Mouse (Mus musculus): ENCODE data around the gene Fn1. TPM values are rescaled to one million over a fixed set of nuclear protein-coding genes. Genes with fewer than 3 reads are reported as not detected.

Gene Fn1
- total and polyA plus RNA-seq, 2 experiments from 2014 or later, result 25.9 to 71.1 TPM

DNA sequence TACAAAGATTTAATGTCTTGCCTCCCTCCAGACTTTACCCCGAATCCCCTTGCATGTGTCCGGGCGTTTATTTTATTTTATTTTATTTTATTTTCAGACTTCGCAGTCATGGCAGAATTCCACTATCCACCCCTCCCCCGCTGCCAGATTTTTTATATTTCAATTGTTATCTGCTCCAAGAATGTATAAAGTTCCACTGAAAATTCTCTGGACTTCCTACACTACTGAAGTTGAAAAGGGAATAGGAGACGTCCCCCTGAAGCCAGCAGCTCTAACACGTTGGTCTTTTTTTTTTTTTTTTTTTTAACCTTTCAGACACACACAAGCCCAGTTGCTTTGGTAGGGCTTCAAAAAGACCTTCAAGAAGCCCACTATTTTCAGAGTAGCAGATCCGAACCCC, 1.2 kb upstream of the Fn1 start:
- Histone ChIP-seq H3K9ac (replicated peaks; ENCODE audit: low read length, poor library complexity, severe bottlenecking) (no peak overlapping the region), H3K36me3 (ENCODE audit: insufficient read depth, low read length) (no peaks in the 10 kb centered on the region), H3K4me1 (ENCODE audit: insufficient read depth, low read length) (no peaks in the 10 kb centered on the region), H3K9me3 (ENCODE audit: low read length) (no peaks in the 10 kb centered on the region), H3K4me2 (ENCODE audit: low read depth, low read length, poor library complexity, severe bottlenecking) (peak overlapping the region; percentile 99), H3K4me3 (ENCODE audit: low read depth, low read length) (0 out of 2 replicates have a peak overlapping the region, but pooled peaks have one; percentile 58), H3K27ac (ENCODE audit: low read depth, low read length) (no peak overlapping the region), H3K27me3 (ENCODE audit: insufficient read depth, low read length) (peaks cover 18% of the 10 kb centered on the region)
- no peak for TF ChIP-seq CTCF (IDR thresholded peaks at IDR 0.05)
- ATAC-seq (ENCODE audit: low FRiP score) (no peak), DNase-seq (ENCODE audit: low spot score) (no peak)
- WGBS, result 22% methylated on average over 8 of the region's 8 CpGs

DNA sequence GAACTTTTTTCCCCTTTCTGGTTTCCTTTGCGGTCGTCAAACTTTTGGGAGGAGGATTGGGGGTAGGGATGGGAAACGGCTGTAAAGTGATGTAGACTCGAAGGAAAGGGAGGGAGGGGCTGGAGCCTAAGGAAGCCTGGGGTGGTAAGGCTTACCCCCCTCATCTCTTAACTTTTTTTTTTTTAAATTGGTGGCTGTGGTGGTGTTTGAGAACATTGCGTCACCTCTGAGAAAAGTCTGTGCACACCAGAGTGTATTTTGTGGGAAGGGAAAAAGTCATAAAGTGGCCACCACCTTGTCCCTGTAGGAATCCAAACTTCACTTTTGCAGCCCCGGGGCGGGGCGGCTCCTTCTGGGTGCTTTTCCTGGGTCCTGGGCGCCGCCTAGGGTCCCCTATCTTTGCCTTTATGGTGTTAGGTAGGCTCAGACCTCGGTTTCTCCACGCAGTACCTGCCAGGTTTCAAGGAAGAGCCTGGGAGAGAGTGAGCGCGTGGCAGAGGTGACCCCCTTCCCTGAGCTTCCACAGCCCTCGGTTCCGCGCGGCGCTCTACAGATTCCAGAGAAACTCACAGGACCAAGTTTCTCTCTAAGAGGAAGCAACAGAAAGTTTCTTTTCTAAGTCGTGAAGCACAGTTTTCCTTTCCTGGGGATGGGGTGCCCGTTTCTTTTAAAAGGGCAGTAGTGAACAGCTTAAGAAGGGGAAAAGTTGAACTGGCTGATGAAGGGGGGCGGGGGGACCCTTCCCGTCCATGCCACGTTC, 580 bp upstream of the Fn1 start:
- peak overlapping the region; percentile 58 for H3K4me3 ChIP-seq (ENCODE audit: low read depth, low read length)

DNA sequence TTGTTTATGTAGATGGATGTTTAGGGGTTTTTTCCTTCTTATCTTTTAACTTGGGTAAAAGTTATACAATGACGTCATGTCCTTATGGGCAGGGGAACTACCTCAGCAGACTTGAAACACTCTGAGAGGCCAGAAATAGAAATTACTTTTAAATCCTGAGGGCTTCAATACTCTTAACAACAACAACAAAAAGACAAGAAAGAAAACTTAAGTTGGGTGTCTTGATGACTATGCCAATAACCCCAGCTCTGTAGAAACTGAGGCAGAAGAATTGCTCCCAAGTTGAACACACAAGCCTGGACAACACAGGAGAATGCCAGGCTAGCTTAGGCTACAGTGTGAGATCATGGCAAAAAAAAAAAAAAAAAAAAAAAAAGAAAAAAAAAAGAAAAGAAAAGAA, 1.2 kb downstream of the Fn1 start:
- no peak for TF ChIP-seq CTCF (IDR thresholded peaks at IDR 0.05)
- DNase-seq (ENCODE audit: low spot score), result no peak
- 69% methylated on average over 1 of the region's 1 CpGs for WGBS
- Histone ChIP-seq H3K9ac (replicated peaks; ENCODE audit: low read length, poor library complexity, severe bottlenecking) (no peak overlapping the region), H3K27ac (ENCODE audit: low read depth, low read length) (no peak overlapping the region), H3K4me2 (ENCODE audit: low read depth, low read length, poor library complexity, severe bottlenecking) (no peak overlapping the region), H3K9me3 (ENCODE audit: low read length) (no peaks in the 10 kb centered on the region), H3K4me3 (ENCODE audit: low read depth, low read length) (no peak overlapping the region), H3K36me3 (ENCODE audit: insufficient read depth, low read length) (no peaks in the 10 kb centered on the region), H3K4me1 (ENCODE audit: insufficient read depth, low read length) (no peaks in the 10 kb centered on the region), H3K27me3 (ENCODE audit: insufficient read depth, low read length) (peaks cover 18% of the 10 kb centered on the region)
- no peak for ATAC-seq (ENCODE audit: low FRiP score)

More for the DNA sequence above, 580 bp upstream of the Fn1 start:
- Histone ChIP-seq H3K9me3 (ENCODE audit: low read length) (no peaks in the 10 kb centered on the region), H3K4me1 (ENCODE audit: insufficient read depth, low read length) (no peaks in the 10 kb centered on the region), H3K36me3 (ENCODE audit: insufficient read depth, low read length) (no peaks in the 10 kb centered on the region), H3K27ac (ENCODE audit: low read depth, low read length) (no peak overlapping the region), H3K9ac (replicated peaks; ENCODE audit: low read length, poor library complexity, severe bottlenecking) (peak overlapping the region; percentile 57; the same call in 1 of the 2 replicates), H3K4me2 (ENCODE audit: low read depth, low read length, poor library complexity, severe bottlenecking) (peak overlapping the region; percentile 99), H3K27me3 (ENCODE audit: insufficient read depth, low read length) (peaks cover 18% of the 10 kb centered on the region)
- DNase-seq (ENCODE audit: low spot score) (no peak), ATAC-seq (ENCODE audit: low FRiP score) (0 out of 2 replicates have a peak, but pooled peaks have one; percentile 13)
- no peak for TF ChIP-seq CTCF (IDR thresholded peaks at IDR 0.05)
- under 1% methylated on average over 24 of the region's 24 CpGs for WGBS

DNA sequence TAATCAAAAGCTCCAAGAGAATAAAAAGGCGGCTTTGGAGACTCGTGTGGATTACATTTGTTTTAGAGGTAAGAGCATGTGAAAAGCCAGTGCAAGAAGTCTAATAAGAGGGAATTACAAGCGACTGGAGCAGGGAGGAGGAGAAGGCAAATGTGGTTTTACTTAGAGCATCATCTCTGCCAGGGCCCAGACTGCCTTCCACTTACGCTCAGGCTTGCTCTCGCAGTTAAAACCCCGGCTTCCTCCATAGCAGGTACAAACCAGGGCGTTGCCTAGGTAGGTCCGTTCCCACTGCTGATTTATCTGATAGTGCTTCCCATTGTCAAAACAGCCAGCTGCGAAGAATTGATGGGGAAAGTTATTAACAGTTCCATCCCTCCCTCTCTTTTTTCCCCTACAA, 1.7 kb downstream of the Fn1 start:
- WGBS, result 54% methylated on average over 9 of the region's 9 CpGs
- Histone ChIP-seq H3K4me2 (ENCODE audit: low read depth, low read length, poor library complexity, severe bottlenecking) (no peak overlapping the region), H3K36me3 (ENCODE audit: insufficient read depth, low read length) (no peaks in the 10 kb centered on the region), H3K4me1 (ENCODE audit: insufficient read depth, low read length) (no peaks in the 10 kb centered on the region), H3K27me3 (ENCODE audit: insufficient read depth, low read length) (peaks cover 18% of the 10 kb centered on the region), H3K9ac (replicated peaks; ENCODE audit: low read length, poor library complexity, severe bottlenecking) (no peak overlapping the region), H3K9me3 (ENCODE audit: low read length) (no peaks in the 10 kb centered on the region), H3K27ac (ENCODE audit: low read depth, low read length) (no peak overlapping the region), H3K4me3 (ENCODE audit: low read depth, low read length) (no peak overlapping the region)
- ATAC-seq (ENCODE audit: low FRiP score), result no peak
- TF ChIP-seq CTCF (IDR thresholded peaks at IDR 0.05), result no peak
- no peak for DNase-seq (ENCODE audit: low spot score)

DNA sequence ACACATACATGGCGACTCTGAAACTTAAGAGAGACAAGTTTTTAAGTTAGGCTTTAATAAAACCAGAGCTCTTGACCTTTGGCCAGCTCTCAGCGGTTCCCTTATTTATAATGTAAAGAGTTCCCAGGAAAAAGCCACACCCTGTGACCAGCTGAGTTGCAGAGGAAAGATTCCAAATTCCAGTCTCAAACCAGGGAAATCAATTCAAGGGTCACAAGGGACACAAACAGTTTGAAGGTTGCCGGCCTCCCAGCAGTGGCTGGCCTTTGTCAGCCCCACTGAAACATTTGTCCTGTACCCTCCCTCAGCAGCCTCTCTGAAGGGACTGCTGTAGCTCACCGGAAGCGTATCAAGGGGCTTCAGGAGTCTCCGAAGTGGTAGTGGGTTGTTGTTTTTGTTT, 2.3 kb downstream of the Fn1 start:
- Histone ChIP-seq H3K9ac (replicated peaks; ENCODE audit: low read length, poor library complexity, severe bottlenecking) (no peak overlapping the region), H3K4me2 (ENCODE audit: low read depth, low read length, poor library complexity, severe bottlenecking) (no peak overlapping the region), H3K27me3 (ENCODE audit: insufficient read depth, low read length) (peaks cover 18% of the 10 kb centered on the region), H3K27ac (ENCODE audit: low read depth, low read length) (no peak overlapping the region), H3K9me3 (ENCODE audit: low read length) (no peaks in the 10 kb centered on the region), H3K4me1 (ENCODE audit: insufficient read depth, low read length) (no peaks in the 10 kb centered on the region), H3K36me3 (ENCODE audit: insufficient read depth, low read length) (no peaks in the 10 kb centered on the region), H3K4me3 (ENCODE audit: low read depth, low read length) (no peak overlapping the region)
- ATAC-seq (ENCODE audit: low FRiP score), result no peak
- DNase-seq (ENCODE audit: low spot score), result no peak
- no peak for TF ChIP-seq CTCF (IDR thresholded peaks at IDR 0.05)
- 54% methylated on average over 6 of the region's 6 CpGs for WGBS

DNA sequence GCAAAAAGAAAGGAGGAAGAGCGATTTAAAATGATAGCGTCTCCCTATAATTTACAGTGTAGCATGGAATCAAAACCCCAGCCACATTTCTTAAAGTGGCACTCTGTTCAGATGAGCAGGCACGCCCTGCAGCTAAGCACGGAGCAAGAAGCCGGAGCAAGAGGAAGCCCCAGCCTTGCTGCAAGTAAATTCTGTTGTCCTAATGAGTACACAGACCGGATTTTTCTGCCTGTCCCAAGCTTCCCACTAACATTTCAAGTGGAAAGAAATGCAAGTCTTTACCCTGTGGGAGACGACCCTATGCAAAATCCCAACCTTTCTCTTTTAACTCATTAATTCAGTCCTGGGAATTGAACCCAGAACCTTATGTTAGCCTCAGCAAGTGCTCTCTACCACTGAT, 4.8 kb downstream of the Fn1 start:
- ATAC-seq (ENCODE audit: low FRiP score) (no peak), DNase-seq (ENCODE audit: low spot score) (no peak)
- no peaks in the 10 kb centered on the region for H3K4me1 ChIP-seq (ENCODE audit: insufficient read depth, low read length)
- TF ChIP-seq CTCF (IDR thresholded peaks at IDR 0.05), result no peak
- H3K4me2 ChIP-seq (ENCODE audit: low read depth, low read length, poor library complexity, severe bottlenecking), result no peak overlapping the region
- no peaks in the 10 kb centered on the region for H3K36me3 ChIP-seq (ENCODE audit: insufficient read depth, low read length)
- H3K4me3 ChIP-seq (ENCODE audit: low read depth, low read length), result no peak overlapping the region
- H3K9ac ChIP-seq (replicated peaks; ENCODE audit: low read length, poor library complexity, severe bottlenecking), result no peak overlapping the region
- WGBS, result 89% methylated on average over 7 of the region's 7 CpGs
- no peak overlapping the region for H3K27ac ChIP-seq (ENCODE audit: low read depth, low read length)
- no peaks in the 10 kb centered on the region for H3K9me3 ChIP-seq (ENCODE audit: low read length)
- H3K27me3 ChIP-seq (ENCODE audit: insufficient read depth, low read length), result peaks cover 8% of the 10 kb centered on the region; the same call in 1 of the 2 replicates
